Mouse (Mus musculus) embryonic facial prominence, embryonic 12.5 days (tissue): ENCODE measurements around the gene Castor2. TPM values are rescaled to one million over a fixed set of nuclear protein-coding genes. Genes with fewer than 3 reads are reported as not detected.

Experiments
- ATAC-seq: fragments of 200-750 bp; cut with Nextera tagmentation; 2 replicates; pipeline ENCODE4 v1.8.0; 2017; ENCODE audit not compliant: insufficient number of reproducible peaks, insufficient read depth, low FRiP score, low TSS enrichment
- H3K27ac ChIP-seq: fragments of 300-500 bp; sonication (generic); 2 replicates; pipeline ENCODE4 v1.5.1; 2016; ENCODE audit warnings: mild to moderate bottlenecking
- H3K27me3 ChIP-seq: fragments of 300-500 bp; sonication (generic); 2 replicates; pipeline ENCODE4 v1.6.1; 2016; ENCODE audit warnings: mild to moderate bottlenecking, moderate library complexity
- H3K36me3 ChIP-seq: fragments of 300-500 bp; sonication (generic); 2 replicates; pipeline ENCODE4 v1.6.1; 2016; ENCODE audit warnings: mild to moderate bottlenecking
- H3K4me1 ChIP-seq: fragments of 300-500 bp; sonication (generic); 2 replicates; pipeline ENCODE4 v1.6.1; 2016
- H3K4me2 ChIP-seq: fragments of 300-500 bp; sonication (generic); replicated peaks from 2 replicates; pipeline ENCODE4 v1.6.1; 2016; ENCODE audit warnings: mild to moderate bottlenecking, moderate library complexity
- H3K4me3 ChIP-seq: fragments of 300-500 bp; sonication (generic); 2 replicates; pipeline ENCODE4 v1.5.1; 2016; ENCODE audit warnings: mild to moderate bottlenecking
- H3K9ac ChIP-seq: fragments of 300-500 bp; sonication (generic); 2 replicates; pipeline ENCODE4 v1.6.1; 2016; ENCODE audit warnings: mild to moderate bottlenecking, moderate library complexity
- H3K9me3 ChIP-seq: fragments of 300-500 bp; sonication (generic); 2 replicates; pipeline ENCODE4 v1.6.1; 2016; ENCODE audit warnings: mild to moderate bottlenecking, moderate library complexity
- WGBS: fragments of 180-500 bp; shearing (Covaris S2); methylation state at CpG from one replicate; pipeline ENCODE4 v1.1.7; 2016; 5-methylcytosine and 5-hydroxymethylcytosine counted together
- polyA plus RNA-seq: library from polyadenylated mRNA; unstranded; fragments of >200 nt; fragmentation: Nextera tagmentation; extraction: Ambion mirVana; gene quantifications from 2 replicates; pipeline ENCODE4 v1.2.1, GENCODE M21; 2016

Castor2 gene
- 9.4 and 11.5 TPM in 2 replicates for polyA plus RNA-seq

- WGBS, result under 1% methylated on average over 52 of the region's 58 CpGs
- Histone ChIP-seq H3K27me3 (no peaks in the 10 kb centered on the region), H3K27ac (peak within 1 kb of the TSS; percentile 74), H3K4me1 (peaks cover 26% of the 10 kb centered on the region), H3K4me3 (peak within 1 kb of the TSS; percentile 65), H3K36me3 (no peaks in the 10 kb centered on the region), H3K4me2 (peak within 1 kb of the TSS; percentile 92), H3K9me3 (no peaks in the 10 kb centered on the region), H3K9ac (peak within 1 kb of the TSS; percentile 72)
- peak; percentile 86 for ATAC-seq
These were observed at the start of gene Castor2 for GRCm38 (mm10) chr5:134099496-134100211. Gene Castor2 (plus strand): TSS chr5:134099711.

GRCm38 (mm10) chr5:134050711-134051110 is 48.8 kb upstream of the Castor2 start:
- Histone ChIP-seq H3K36me3 (no peaks in the 10 kb centered on the region), H3K9me3 (0 out of 2 replicates have a peak, but pooled peaks cover 5% of the 10 kb centered on the region), H3K4me3 (no peak overlapping the region), H3K27me3 (no peaks in the 10 kb centered on the region), H3K27ac (no peak overlapping the region), H3K4me2 (no peak overlapping the region), H3K4me1 (no peaks in the 10 kb centered on the region), H3K9ac (no peak overlapping the region)
- 42% methylated on average over 10 of the region's 10 CpGs for WGBS
- no peak for ATAC-seq

GRCm38 (mm10) chr5:134052614-134053013 is 46.9 kb upstream of the Castor2 start:
- Histone ChIP-seq H3K4me1 (no peaks in the 10 kb centered on the region), H3K4me3 (no peak overlapping the region), H3K27me3 (no peaks in the 10 kb centered on the region), H3K9ac (no peak overlapping the region), H3K27ac (no peak overlapping the region), H3K36me3 (no peaks in the 10 kb centered on the region), H3K4me2 (no peak overlapping the region), H3K9me3 (no peaks in the 10 kb centered on the region)
- no peak for ATAC-seq
- 81% methylated on average over 4 of the region's 4 CpGs for WGBS

- Histone ChIP-seq H3K4me1 (peaks cover 9% of the 10 kb centered on the region), H3K9me3 (no peaks in the 10 kb centered on the region), H3K27me3 (no peaks in the 10 kb centered on the region), H3K4me3 (no peak overlapping the region), H3K27ac (no peak overlapping the region), H3K4me2 (no peak overlapping the region), H3K36me3 (no peaks in the 10 kb centered on the region), H3K9ac (no peak overlapping the region)
- ATAC-seq, result no peak
- 83% methylated on average over 4 of the region's 4 CpGs for WGBS
These were observed 45.0 kb upstream of the Castor2 start for GRCm38 (mm10) chr5:134054496-134054895.

- no peak overlapping the region for H3K9ac ChIP-seq
- H3K4me3 ChIP-seq, result no peak overlapping the region
- WGBS, result 25% methylated on average over 13 of the region's 13 CpGs
- H3K27me3 ChIP-seq, result no peaks in the 10 kb centered on the region
- H3K27ac ChIP-seq, result no peak overlapping the region
- H3K9me3 ChIP-seq, result no peaks in the 10 kb centered on the region
- peaks cover 12% of the 10 kb centered on the region for H3K4me1 ChIP-seq
- H3K4me2 ChIP-seq, result 0 out of 2 replicates have a peak overlapping the region, but pooled peaks have one; percentile 8
- H3K36me3 ChIP-seq, result no peaks in the 10 kb centered on the region
- ATAC-seq, result no peak
These were observed 40.6 kb upstream of the Castor2 start for GRCm38 (mm10) chr5:134058793-134059352.

GRCm38 (mm10) chr5:134063362-134064064 is 36.0 kb upstream of the Castor2 start:
- no peak overlapping the region for H3K9ac ChIP-seq
- no peaks in the 10 kb centered on the region for H3K27me3 ChIP-seq
- 49% methylated on average over 15 of the region's 15 CpGs for WGBS
- no peak for ATAC-seq
- no peak overlapping the region for H3K4me2 ChIP-seq
- no peak overlapping the region for H3K27ac ChIP-seq
- no peaks in the 10 kb centered on the region for H3K36me3 ChIP-seq
- no peak overlapping the region for H3K4me3 ChIP-seq
- peaks cover 9% of the 10 kb centered on the region for H3K4me1 ChIP-seq
- H3K9me3 ChIP-seq, result no peaks in the 10 kb centered on the region

GRCm38 (mm10) chr5:134066261-134066660 is 33.2 kb upstream of the Castor2 start:
- Histone ChIP-seq H3K4me2 (no peak overlapping the region), H3K27ac (no peak overlapping the region), H3K27me3 (no peaks in the 10 kb centered on the region), H3K36me3 (no peaks in the 10 kb centered on the region), H3K4me3 (no peak overlapping the region), H3K9me3 (no peaks in the 10 kb centered on the region), H3K9ac (no peak overlapping the region), H3K4me1 (0 out of 2 replicates have a peak, but pooled peaks cover 2% of the 10 kb centered on the region)
- 52% methylated on average over 3 of the region's 3 CpGs for WGBS
- no peak for ATAC-seq

- Histone ChIP-seq H3K36me3 (no peaks in the 10 kb centered on the region), H3K27ac (no peak overlapping the region), H3K4me3 (no peak overlapping the region), H3K4me1 (no peaks in the 10 kb centered on the region), H3K27me3 (no peaks in the 10 kb centered on the region), H3K9me3 (no peaks in the 10 kb centered on the region), H3K9ac (no peak overlapping the region), H3K4me2 (no peak overlapping the region)
- no peak for ATAC-seq
- 23% methylated on average over 1 of the region's 1 CpGs for WGBS
These were observed 31.6 kb upstream of the Castor2 start for GRCm38 (mm10) chr5:134067924-134068323.

- Histone ChIP-seq H3K9ac (no peak overlapping the region), H3K36me3 (no peaks in the 10 kb centered on the region), H3K4me2 (no peak overlapping the region), H3K9me3 (no peaks in the 10 kb centered on the region), H3K27ac (no peak overlapping the region), H3K4me1 (no peaks in the 10 kb centered on the region), H3K27me3 (no peaks in the 10 kb centered on the region), H3K4me3 (no peak overlapping the region)
- 81% methylated on average over 17 of the region's 17 CpGs for WGBS
- no peak for ATAC-seq
These were observed 25.9 kb upstream of the Castor2 start for GRCm38 (mm10) chr5:134073512-134074041.

- Histone ChIP-seq H3K9me3 (no peaks in the 10 kb centered on the region), H3K4me3 (no peak overlapping the region), H3K27me3 (no peaks in the 10 kb centered on the region), H3K36me3 (no peaks in the 10 kb centered on the region), H3K4me1 (no peaks in the 10 kb centered on the region), H3K27ac (no peak overlapping the region), H3K4me2 (no peak overlapping the region), H3K9ac (no peak overlapping the region)
- ATAC-seq, result no peak
These were observed 25.1 kb upstream of the Castor2 start for GRCm38 (mm10) chr5:134074368-134074767.

- H3K36me3 ChIP-seq, result no peaks in the 10 kb centered on the region
- H3K27me3 ChIP-seq, result no peaks in the 10 kb centered on the region
- WGBS, result 96% methylated on average over 11 of the region's 11 CpGs
- H3K4me2 ChIP-seq, result no peak overlapping the region
- no peak overlapping the region for H3K4me3 ChIP-seq
- no peak for ATAC-seq
- H3K9ac ChIP-seq, result no peak overlapping the region
- H3K4me1 ChIP-seq, result 0 out of 2 replicates have a peak, but pooled peaks cover 3% of the 10 kb centered on the region
- H3K27ac ChIP-seq, result no peak overlapping the region
- no peaks in the 10 kb centered on the region for H3K9me3 ChIP-seq
These were observed 23.3 kb upstream of the Castor2 start for GRCm38 (mm10) chr5:134076175-134076574.
